ENCODE assay signal across 12 mouse cellular contexts in the genomic region with DNA sequence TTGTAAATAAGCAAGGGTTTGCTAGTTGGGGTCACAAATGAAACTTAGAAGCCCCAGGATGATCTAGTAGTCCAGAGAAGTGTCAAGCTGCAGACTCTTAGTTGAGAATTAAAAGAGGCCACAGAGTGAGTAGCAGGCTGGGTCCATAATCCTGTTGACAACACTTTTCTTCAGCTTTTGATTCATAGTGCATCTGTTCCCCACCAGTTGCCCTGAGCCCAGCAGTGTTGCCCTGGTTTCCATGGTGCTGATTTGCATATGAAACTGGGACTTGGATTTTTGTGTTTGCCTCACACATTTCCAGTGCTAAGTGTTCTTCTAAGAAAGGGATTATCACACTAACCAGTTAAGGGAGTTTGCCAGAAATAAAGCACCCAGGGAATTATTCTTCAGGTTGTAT.
DNase-seq lines count a peak whose midpoint lies in the region; ATAC-seq and TF ChIP-seq lines count a peak whose summit lies in the region.
"Had no signal": no experiment of that assay in that cellular context is flagged by ENCODE, and none has a peak within 500 bp of the region (broad histone marks: within the 10 kb centered on the region; RNA-seq: fewer than 3 reads in every experiment).

No protein-coding gene starts in this region.

- H3K4me2 ChIP-seq in hindbrain, embryonic 12.5 days (replicated peaks): no peak overlapping the region
- no peak overlapping the region for H3K4me2 ChIP-seq in midbrain, embryonic 12.5 days (replicated peaks)
- no peak overlapping the region for H3K4me2 ChIP-seq in lung, postnatal 0 days (replicated peaks; ENCODE audit: low read depth, low read length)
- H3K4me2 ChIP-seq in stomach, postnatal 0 days (replicated peaks; ENCODE audit: low read depth): no peak overlapping the region
- no peak overlapping the region for H3K4me2 ChIP-seq in intestine, embryonic 15.5 days (replicated peaks)
- H3K4me2 ChIP-seq: embryonic facial prominence, embryonic 13.5 days; lung, embryonic 14.5 days had no signal

- peak; percentile 10 for DNase-seq in NIH3T3 (ENCODE audit: low read depth)
- peak; percentile 69 for DNase-seq in embryo, embryonic 10.5 days (ENCODE audit: low spot score)
- DNase-seq in lung, postnatal 0 days (ENCODE audit: low spot score): no peak
- DNase-seq in stomach, postnatal 0 days (ENCODE audit: low spot score): no peak
- no peak for DNase-seq in limb, embryonic 10.5 days (ENCODE audit: low spot score)
- DNase-seq: adrenal gland, adult 2 months; lung, embryonic 14.5 days; thymus, postnatal 25 days had no signal

- H3K9ac ChIP-seq in hindbrain, embryonic 12.5 days: no peak overlapping the region
- no peak overlapping the region for H3K9ac ChIP-seq in midbrain, embryonic 12.5 days (replicated peaks)
- no peak overlapping the region for H3K9ac ChIP-seq in lung, postnatal 0 days (replicated peaks; ENCODE audit: low read depth)
- no peak overlapping the region for H3K9ac ChIP-seq in stomach, postnatal 0 days (ENCODE audit: low read length)
- H3K9ac ChIP-seq in intestine, embryonic 15.5 days: no peak overlapping the region
- H3K9ac ChIP-seq: embryonic facial prominence, embryonic 13.5 days; lung, embryonic 14.5 days had no signal

- TF ChIP-seq CTCF in lung, postnatal 0 days (IDR thresholded peaks at IDR 0.05): no peak
- TF ChIP-seq CTCF in stomach, postnatal 0 days (IDR thresholded peaks at IDR 0.05; ENCODE audit: low read depth): no peak

- H3K9me3 ChIP-seq in hindbrain, embryonic 12.5 days (replicated peaks): no peaks in the 10 kb centered on the region
- no peaks in the 10 kb centered on the region for H3K9me3 ChIP-seq in midbrain, embryonic 12.5 days
- H3K9me3 ChIP-seq in lung, postnatal 0 days (ENCODE audit: low read length): no peaks in the 10 kb centered on the region
- H3K9me3 ChIP-seq in stomach, postnatal 0 days (ENCODE audit: control insufficient read depth, low read length): no peaks in the 10 kb centered on the region
- H3K9me3 ChIP-seq in intestine, embryonic 15.5 days: no peaks in the 10 kb centered on the region
- no peaks in the 10 kb centered on the region for H3K9me3 ChIP-seq in limb, embryonic 10.5 days (replicated peaks)
- H3K9me3 ChIP-seq: embryonic facial prominence, embryonic 13.5 days had no signal

- peaks cover 8% of the 10 kb centered on the region for H3K4me1 ChIP-seq in hindbrain, embryonic 12.5 days
- peaks cover 20% of the 10 kb centered on the region for H3K4me1 ChIP-seq in midbrain, embryonic 12.5 days
- no peaks in the 10 kb centered on the region for H3K4me1 ChIP-seq in lung, postnatal 0 days (ENCODE audit: insufficient read depth, low read depth, low read length)
- no peaks in the 10 kb centered on the region; the same call in 1 of the 2 replicates for H3K4me1 ChIP-seq in stomach, postnatal 0 days (replicated peaks; ENCODE audit: control insufficient read depth, insufficient read depth)
- no peaks in the 10 kb centered on the region for H3K4me1 ChIP-seq in intestine, embryonic 15.5 days (replicated peaks)
- peaks cover 13% of the 10 kb centered on the region for H3K4me1 ChIP-seq in limb, embryonic 10.5 days

- no peak overlapping the region for H3K4me3 ChIP-seq in hindbrain, embryonic 12.5 days
- no peak overlapping the region for H3K4me3 ChIP-seq in midbrain, embryonic 12.5 days
- H3K4me3 ChIP-seq in lung, postnatal 0 days (ENCODE audit: low read depth, low read length): no peak overlapping the region
- no peak overlapping the region for H3K4me3 ChIP-seq in stomach, postnatal 0 days (ENCODE audit: low read depth, low read length)
- H3K4me3 ChIP-seq in intestine, embryonic 15.5 days (replicated peaks): no peak overlapping the region
- H3K4me3 ChIP-seq in limb, embryonic 10.5 days: no peak overlapping the region
- H3K4me3 ChIP-seq: embryonic facial prominence, embryonic 13.5 days had no signal

- no peak overlapping the region for H3K27ac ChIP-seq in hindbrain, embryonic 12.5 days
- H3K27ac ChIP-seq in midbrain, embryonic 12.5 days (replicated peaks): no peak overlapping the region
- no peak overlapping the region for H3K27ac ChIP-seq in lung, postnatal 0 days (ENCODE audit: low read length)
- H3K27ac ChIP-seq in stomach, postnatal 0 days (replicated peaks): no peak overlapping the region
- no peak overlapping the region for H3K27ac ChIP-seq in intestine, embryonic 15.5 days
- no peak overlapping the region for H3K27ac ChIP-seq in limb, embryonic 10.5 days
- H3K27ac ChIP-seq: embryonic facial prominence, embryonic 13.5 days had no signal

- ATAC-seq in hindbrain, embryonic 12.5 days (ENCODE audit: low FRiP score): peak; percentile 81
- ATAC-seq in midbrain, embryonic 12.5 days (ENCODE audit: low FRiP score, low read depth): peak; percentile 91
- no peak for ATAC-seq in lung, postnatal 0 days
- no peak for ATAC-seq in stomach, postnatal 0 days (ENCODE audit: low FRiP score, low TSS enrichment)
- ATAC-seq in intestine, embryonic 15.5 days: no peak

- no peaks in the 10 kb centered on the region for H3K36me3 ChIP-seq in hindbrain, embryonic 12.5 days
- H3K36me3 ChIP-seq in midbrain, embryonic 12.5 days: no peaks in the 10 kb centered on the region
- no peaks in the 10 kb centered on the region for H3K36me3 ChIP-seq in lung, postnatal 0 days (ENCODE audit: insufficient read depth, low read length)
- no peaks in the 10 kb centered on the region for H3K36me3 ChIP-seq in stomach, postnatal 0 days (ENCODE audit: control insufficient read depth, insufficient read depth, low read length)
- no peaks in the 10 kb centered on the region for H3K36me3 ChIP-seq in intestine, embryonic 15.5 days
- no peaks in the 10 kb centered on the region for H3K36me3 ChIP-seq in limb, embryonic 10.5 days
- H3K36me3 ChIP-seq: embryonic facial prominence, embryonic 13.5 days had no signal

- no peaks in the 10 kb centered on the region for H3K27me3 ChIP-seq in hindbrain, embryonic 12.5 days
- H3K27me3 ChIP-seq in midbrain, embryonic 12.5 days: peaks cover 12% of the 10 kb centered on the region
- no peaks in the 10 kb centered on the region for H3K27me3 ChIP-seq in lung, postnatal 0 days (replicated peaks; ENCODE audit: insufficient read depth, low read length)
- no peaks in the 10 kb centered on the region for H3K27me3 ChIP-seq in stomach, postnatal 0 days (ENCODE audit: control insufficient read depth, insufficient read depth, low read length)
- H3K27me3 ChIP-seq in intestine, embryonic 15.5 days (replicated peaks): no peaks in the 10 kb centered on the region
- H3K27me3 ChIP-seq in limb, embryonic 10.5 days (ENCODE audit: low read depth, poor library complexity, severe bottlenecking): no peaks in the 10 kb centered on the region
- H3K27me3 ChIP-seq: embryonic facial prominence, embryonic 13.5 days had no signal

- TF ChIP-seq EP300 in lung, postnatal 0 days (IDR thresholded peaks at IDR 0.05): no peak
- TF ChIP-seq EP300 in stomach, postnatal 0 days (optimal IDR thresholded peaks at IDR 0.05): no peak

Comparison
In these comparisons a context has a peak if more than half of its experiments do, and no peak if none do; other contexts are left out.
1. DNase-seq: peak in NIH3T3 (single experiment) and embryo, embryonic 10.5 days (single experiment); none in lung, postnatal 0 days (single experiment), stomach, postnatal 0 days (single experiment) and limb, embryonic 10.5 days (single experiment).
2. ATAC-seq: peak in hindbrain, embryonic 12.5 days (single experiment) and midbrain, embryonic 12.5 days (single experiment); none in lung, postnatal 0 days (single experiment), stomach, postnatal 0 days (single experiment) and intestine, embryonic 15.5 days (single experiment).